Mouse (Mus musculus) megakaryocyte, embryonic 14.5 days (primary cell): ENCODE data around the gene Txnrd2.

Experiments used
- FLI1 ChIP-seq: IDR thresholded peaks from 2 replicates; pipeline ENCODE4 v1.6.1; 2012; ENCODE audit warnings: low read length, inconsistent platforms, mixed read lengths
- GATA1 ChIP-seq: IDR thresholded peaks from 3 replicates; pipeline ENCODE4 v1.6.1; 2012; ENCODE audit warnings: mixed read lengths, low read length, inconsistent platforms, borderline replicate concordance

DNA sequence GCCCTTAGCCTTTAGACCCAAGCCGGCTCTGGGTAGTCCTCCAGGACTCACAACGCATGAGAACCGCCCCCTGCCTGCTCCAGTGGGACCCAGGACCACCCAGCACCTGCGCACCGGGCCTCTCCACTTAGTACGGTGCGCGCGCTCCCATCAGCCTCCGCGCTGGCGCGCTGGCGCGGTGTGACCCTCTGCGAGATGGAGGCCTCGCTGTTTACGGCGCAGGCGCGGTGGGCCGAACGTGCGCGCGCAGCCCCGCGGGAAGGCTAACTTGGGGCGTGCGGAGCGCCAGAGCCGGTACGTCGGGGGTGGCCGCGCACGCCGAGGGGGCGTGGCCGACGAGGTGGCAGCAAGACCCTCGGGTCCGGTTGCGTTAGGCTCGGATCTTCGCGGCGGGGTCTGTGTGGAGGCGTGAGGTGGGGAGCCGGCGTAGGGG, 72.4 kb downstream of the Txnrd2 start, which contains the start of the genes Gnb1l and Rtl10:
- TF ChIP-seq GATA1 (no peak), FLI1 (no peak)
